Mouse (Mus musculus) CD4-positive, CD25-positive, alpha-beta regulatory T cell, adult 2 months (primary cell): ENCODE data around the gene Gm11639.

Experiments used
- DNase-seq: peaks from one replicate; pipeline ENCODE4 v3.0.0-alpha.2; 2012; ENCODE audit warnings: low read depth, low spot score

Gene Gm11639

DNA sequence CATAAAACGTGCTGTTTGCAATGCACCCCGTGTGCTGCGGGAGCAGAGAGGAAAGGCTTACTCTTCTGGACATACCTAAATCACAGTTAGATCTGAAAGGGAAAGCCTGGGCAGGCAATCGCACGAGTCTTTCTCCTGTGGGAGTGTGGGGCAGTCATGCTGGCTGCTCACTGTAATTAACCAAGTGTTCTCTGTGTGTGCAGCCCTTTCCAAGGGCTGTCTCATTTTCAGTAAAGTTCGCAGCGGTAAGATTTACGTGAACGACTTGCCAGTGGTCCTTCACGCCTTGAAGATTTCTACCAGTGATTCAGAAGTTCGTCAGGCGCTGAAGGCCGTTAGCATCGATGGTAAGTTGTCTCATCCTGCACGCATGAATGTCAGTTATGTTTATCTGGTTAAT lies 18.6 kb downstream of the Gm11639 start:
- no peak for DNase-seq

DNA sequence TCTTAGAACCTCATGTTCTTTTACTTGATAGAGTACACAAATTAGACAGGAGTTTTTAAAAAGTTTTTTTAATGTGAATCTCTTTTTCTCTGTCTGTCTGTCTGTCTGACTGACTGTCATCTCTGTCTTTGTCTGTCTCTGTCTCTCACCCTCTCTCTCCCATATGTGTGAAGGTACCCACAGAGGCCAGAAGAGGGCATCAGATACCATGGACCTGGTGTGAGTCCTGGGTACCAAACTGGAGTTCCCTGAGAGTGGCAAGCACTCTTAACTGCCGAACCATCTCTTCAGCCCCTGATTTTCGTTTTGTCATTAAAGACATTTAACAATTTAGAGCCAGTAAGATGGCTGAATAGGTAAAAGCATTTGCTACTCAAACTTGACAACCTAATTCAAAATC lies 21.6 kb downstream of the Gm11639 start:
- DNase-seq: peak; percentile 34

DNA sequence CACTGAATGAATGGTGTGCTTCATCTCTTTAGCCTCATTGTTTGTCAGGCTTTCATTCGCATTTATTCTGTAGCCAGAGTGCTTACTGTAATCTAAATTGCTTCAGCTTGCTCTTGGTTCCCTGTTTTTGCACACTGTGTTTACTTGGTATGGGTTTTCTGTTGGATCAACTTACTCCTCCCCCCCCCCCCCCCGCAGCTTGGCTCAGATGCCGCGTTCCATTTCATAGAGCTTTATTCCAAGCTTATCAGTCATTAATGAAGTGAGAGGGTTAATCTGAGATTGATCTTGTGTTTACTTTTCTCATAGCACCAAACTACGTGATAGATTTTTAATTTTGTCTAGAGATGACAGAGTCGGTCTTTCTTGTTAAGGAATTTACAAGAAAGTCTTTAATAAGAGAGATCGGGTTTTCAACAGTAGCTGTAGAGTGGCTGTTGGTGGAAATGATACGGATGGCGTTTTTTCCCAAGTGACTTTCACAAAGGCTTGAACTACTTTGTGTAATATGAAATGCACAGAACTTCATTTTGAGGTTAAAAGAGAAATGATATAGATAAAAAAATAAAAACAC lies 59.6 kb downstream of the Gm11639 start:
- DNase-seq: no peak

DNA sequence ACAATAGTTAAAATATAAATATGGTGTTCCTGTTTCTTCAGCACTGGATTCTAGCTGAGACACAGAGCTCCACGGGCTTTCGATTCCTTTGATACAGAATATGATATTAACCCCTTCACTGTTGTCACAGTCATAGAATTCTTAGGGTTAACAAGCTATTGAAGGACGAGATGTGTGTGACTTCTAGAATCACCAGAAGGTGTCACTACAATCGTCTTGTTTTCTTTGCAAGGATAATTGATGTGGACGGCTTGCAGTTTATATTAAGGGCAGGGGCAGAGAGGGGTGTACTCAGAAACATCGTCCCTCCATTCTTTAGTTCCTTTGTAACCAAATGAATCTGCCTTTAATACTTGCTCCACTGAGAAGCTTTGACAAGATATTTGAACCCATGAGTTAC lies 80.3 kb downstream of the Gm11639 start:
- DNase-seq: no peak

DNA sequence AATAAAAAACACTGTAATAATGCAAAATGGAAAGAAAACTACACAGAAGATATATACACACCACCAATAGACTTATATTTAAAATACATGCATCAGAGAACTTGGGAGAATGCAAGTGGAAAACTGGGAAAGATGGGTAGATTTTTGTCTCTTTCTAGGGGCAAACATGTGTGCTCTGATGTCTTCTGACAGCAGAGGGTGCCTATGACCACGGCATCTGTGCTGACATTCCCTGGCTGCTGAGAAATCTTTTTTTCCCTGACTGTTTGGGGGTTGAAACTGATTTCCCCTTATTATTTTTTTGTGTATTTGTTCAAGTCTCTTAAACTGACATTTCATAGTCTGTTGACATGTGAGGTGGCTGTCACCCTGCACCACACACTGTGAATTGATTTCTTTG lies 81.6 kb downstream of the Gm11639 start:
- no peak for DNase-seq

DNA sequence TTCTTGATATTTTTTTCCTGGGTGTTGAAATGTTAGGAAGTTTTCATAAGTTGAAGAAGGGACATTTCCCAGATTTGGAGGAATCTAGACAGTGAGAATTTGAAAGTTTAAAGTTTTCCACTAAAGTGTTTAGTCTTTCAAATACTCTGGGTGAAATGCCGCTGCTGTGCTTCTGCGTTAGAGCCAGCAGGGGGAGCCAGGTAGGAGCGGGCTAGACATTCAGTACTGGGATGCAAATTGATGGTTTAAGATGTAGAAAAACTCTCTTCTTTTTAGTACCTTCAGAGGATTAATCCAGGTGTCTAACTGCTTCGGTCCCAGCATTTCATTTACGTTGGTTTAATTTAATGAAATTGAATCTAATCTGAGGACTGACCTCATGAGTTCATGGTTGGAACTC lies 82.6 kb downstream of the Gm11639 start:
- peak; percentile 76 for DNase-seq

DNA sequence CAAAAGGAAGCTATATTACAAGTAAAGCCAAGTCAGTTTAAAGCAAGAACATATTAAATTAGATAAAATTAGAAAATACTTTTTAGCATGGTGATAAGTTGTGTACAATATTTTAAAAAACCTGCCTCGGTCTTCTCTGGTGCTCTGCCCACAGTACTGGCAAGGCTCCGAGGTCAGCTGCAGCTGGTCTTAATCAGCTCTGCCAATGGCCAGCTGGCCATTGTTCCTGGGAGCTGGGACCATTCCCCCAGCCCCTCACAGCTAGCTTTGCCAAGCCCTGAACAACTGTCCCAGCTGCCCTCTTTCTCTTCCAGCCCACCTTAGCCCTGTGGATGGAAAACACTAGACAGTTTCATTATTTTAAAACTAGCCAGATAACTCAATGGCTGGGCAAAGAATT lies 93.3 kb downstream of the Gm11639 start:
- no peak for DNase-seq

DNA sequence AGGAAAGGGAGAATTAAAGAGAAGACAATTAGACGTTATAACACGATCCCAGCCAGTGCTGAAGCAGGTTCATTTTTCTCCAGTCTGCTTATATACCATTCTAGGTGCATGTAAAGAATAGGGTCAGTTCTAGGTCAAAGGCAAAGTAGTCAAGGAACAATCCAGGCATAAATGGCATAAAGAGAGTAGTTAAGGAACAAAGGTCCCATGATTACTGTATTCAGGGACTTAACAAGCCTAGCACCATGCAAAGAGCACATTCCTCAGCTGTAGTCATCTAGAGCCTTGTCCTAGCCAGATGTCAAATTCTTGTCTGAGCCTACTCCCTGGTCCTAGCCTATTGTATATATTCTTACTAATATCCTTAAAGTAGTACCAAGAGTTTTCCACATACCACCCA lies 259.2 kb downstream of the Gm11639 start:
- no peak for DNase-seq

DNA sequence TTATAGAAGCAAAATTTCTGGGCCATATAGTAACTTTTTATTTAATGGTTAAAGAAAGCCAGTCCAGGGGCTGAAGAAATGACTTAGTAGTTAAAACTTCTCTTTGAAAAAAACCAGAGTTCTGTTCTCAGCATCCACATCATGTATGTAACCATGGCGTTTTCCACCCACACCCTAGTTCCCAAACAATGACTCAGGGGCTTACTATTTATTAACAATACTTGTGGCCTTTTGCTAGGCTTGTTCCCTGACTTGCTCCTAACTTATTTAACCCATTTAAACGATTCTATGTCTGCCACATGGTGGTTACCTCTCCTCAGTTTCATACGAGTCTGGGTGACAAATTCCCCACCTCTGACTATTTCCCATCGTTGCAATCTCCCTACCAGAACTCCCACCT lies 266.8 kb downstream of the Gm11639 start:
- DNase-seq: no peak

DNA sequence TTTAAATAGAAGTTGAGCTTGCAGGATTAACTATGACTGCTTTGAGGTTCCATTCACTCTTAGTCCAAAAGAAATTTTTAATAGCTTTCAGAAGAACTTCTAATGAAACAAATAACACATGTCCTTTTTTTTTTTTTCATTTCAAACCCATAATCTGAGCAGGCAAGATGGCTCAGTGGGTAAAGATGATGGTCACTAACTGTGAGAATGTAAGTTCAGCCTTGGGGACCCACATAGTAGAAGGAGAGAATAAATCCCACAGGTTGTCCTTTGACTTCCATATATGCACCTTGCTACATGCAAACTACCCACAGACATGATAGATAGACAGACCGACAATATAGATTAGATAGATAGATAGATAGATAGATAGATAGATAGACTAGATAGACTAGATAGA lies 282.4 kb downstream of the Gm11639 start:
- no peak for DNase-seq

DNA sequence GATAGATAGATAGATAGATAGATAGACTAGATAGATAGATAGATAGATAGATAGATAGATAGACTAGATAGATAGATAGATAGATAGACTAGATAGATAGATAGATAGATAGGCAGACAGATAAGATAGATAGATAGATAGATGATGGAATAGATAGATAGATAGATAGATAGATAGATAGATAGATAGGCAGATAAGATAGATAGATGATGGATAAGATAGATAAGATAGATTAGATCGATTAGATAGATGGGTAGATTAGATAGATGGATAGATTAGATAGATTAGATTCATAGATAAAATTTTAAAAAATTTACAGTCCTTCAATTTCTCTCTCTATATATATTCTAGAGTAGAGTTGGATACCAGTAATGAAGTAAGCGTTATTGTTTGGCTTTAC lies 282.9 kb downstream of the Gm11639 start:
- DNase-seq: no peak

DNA sequence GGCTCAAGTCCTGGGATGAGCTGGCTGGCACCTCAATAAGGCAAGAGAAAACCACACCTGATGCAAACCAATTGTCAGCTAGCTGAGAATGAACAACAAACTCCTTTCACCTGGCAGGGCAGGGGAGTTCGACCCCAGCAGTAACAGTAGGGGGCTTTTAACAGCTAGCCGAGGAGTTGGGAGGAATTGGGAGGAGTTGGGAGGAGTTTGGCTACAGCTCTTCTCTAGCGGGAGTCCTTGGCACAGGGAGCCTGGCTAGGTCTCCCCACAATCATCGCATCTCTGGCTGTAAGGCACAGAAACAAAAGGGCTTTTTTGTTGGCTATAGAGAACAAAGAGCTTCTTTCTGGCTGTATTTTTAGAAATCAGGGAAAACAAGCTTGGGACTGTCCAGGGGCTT lies 285.8 kb downstream of the Gm11639 start:
- no peak for DNase-seq

DNA sequence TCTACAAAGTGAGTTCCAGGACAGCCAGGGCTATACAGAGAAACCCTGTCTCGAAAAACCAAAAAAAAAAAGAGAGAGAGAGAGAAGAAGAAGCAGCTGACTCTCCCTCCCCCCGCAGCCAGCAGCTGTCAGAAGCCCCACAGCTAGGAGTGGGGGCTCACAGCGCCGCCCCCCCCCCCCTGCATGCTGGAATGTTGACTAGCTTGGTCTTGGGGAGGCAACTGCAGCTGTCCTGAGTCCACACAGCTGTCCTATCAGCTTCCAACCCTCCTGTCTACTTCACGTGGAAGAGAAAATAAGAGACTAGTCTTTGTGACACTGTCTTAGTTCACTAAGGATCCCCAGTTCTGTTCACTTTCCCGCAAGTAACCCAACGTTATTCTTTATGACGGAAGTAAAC lies 287.0 kb downstream of the Gm11639 start:
- DNase-seq: no peak

DNA sequence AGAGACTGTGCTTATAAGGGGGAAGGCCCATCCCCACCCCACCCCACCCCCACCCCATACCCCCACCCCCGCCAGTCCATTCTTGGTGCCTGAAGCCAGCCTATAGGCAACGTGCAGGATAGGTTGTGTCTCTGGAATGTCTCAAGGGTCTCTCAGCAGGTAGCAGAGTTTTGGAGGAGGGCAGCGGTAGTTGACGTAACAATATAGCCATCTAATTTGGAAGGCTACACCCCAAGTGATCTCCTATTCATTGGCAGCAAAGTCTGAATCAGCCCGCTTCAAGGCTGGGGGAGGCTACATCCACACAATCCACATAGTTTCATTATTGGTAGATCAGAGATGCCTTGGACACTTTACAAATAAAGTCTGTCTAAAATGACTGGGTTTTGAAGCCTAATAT lies 292.5 kb downstream of the Gm11639 start:
- DNase-seq: no peak

DNA sequence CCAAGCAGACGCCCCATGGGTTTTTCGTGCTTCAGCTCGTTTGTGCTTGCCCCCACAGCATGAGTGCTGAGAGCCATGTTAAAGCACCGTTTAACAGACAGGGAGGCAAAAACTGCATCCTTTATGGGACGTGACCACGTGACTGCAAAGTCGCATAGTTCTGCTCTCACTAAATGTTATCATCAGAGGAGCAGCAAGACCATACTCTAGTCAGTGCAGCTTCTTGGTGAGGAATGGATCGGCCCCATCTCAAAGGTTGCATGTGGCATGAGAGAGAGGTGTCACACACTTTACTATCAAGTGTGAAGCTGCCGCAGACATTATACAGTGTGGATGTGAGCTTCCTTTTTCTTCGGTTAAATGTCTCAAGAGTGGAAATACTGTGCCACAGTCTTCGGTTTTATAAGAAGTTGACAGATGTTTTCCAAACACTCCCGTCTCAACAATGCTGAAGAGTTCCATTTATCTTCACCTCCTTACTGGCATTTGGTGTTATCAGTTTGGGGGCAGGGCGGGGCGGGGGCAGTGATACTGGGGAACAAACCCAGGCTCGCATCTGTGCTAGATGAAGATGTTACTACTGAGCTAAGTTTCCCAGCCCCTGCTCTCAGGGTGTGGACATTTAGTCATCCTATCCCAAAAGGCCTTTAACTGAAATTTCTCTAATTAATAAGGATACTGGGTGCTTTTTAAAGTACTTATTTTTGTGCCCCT lies 296.0 kb downstream of the Gm11639 start:
- DNase-seq: no peak

DNA sequence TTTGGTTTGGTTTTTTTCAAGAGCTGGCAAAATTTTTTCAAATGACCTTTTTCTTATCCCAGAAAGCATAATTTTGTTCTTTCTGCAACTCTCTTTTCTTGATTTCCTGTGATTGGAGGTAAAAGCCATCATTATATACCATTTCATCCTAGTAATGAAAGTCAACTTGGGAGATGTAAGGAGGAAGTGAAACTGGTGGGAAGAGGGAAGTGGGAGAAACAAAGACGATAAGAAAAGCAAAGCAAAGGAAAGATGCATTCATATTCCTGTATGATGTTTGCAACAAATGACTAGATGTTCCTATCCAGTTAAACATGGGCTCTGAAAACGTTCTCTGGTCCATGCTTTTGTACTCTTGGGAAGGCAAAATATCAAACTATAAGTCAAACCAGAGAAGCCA lies 323.7 kb downstream of the Gm11639 start:
- DNase-seq: no peak

DNA sequence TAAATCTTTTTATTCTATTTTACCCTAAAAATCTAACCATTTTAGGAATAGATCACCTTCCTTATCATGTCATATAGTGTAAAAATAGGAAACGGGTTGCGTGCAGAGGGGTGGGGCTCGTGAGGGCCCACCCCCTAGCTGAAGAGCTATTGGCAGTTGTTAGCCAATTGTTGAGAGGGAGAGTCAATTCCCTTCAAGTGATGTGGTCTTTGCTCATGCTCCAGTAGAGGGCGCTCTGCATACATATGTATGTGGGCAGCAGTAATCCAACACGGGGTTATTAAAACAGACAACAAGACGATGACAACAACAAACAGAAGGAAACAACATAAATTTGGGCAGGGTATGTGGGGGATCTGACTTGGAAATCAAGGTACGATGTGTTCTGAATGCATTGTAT lies 335.6 kb downstream of the Gm11639 start:
- peak; percentile 44 for DNase-seq

DNA sequence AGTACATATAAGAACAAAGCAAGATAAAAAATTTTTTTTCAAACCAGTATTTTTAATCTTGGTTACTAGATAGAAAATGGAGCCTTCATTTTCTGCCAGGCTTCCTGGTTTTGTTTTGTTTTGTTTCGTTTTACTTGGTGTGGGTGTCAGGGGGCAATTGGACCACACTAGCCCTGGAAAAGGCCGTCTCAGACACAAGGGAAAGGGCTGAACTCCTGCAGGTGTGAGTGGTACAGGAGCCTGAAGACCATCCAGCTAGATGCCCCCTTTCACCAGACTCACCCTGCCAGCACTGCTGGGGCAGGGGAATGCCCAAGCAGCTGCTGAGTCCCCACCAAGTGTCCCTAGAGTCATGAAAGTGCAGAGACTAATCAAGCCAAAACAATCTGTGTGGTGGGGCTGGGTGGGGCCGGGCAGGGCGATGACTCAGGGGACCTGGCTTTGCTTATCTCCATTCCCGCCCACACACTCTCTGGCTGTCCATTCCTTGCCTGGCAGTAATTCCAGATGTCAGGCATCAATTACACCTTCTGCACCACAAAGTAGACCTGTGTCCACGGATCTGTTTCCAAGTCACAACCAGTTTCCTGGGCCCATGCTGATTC lies 343.3 kb downstream of the Gm11639 start:
- no peak for DNase-seq

DNA sequence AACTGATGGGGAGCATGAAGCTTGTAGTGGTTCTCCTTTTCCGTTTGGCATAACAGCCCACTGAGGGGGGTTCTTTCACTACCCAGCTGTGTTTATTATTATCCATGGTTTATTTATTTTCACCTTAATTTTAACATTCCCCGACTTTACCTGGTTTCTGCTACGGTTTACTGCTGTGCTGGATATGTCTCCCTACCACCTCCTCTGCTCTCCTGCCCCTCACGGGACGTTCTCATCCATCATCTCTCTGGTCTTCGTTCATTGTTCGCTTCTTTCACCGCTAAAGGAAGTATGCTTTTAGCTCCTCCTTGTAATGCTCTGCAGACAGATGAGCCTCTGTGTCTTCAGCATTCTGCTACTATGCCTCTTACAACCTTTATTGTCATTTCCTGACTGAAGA lies 344.0 kb downstream of the Gm11639 start:
- no peak for DNase-seq

DNA sequence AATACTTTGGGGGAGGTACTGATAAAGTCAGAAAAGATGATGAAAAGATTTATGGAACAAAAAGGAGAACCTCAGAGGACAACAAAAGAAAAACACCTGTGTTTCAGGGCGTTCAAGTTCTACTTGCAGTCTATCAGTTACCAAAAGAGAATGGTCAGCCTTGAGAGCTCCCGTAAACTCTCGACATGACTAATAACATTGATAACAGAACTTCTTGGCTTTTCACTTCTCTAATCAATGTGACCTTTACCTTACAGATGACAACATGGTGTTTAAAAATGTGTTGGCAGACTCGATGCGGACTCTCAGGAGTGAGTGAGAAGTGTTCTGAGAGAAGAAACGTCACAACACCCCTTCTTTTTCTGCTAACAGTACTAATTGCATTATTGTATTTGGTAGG lies 344.7 kb downstream of the Gm11639 start:
- DNase-seq: no peak

DNA sequence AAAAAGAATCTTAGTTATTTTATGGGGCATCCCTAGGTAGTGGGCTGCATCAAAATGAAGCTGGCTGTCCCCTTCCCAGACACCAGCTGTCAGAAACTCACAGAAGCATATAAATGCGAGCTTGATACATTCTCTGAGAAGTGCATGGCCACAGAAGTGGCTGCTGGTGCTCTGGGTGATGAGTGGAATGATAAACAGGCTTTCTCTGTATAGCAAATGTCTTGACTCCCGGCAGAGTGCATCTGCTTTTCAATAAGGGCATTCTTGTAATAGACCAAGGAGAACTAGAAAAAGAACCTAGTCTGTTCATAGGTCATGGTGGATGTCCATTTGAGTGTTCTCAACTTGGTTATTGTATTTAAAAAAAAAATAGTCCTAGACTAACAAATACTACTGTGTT lies 345.6 kb downstream of the Gm11639 start:
- DNase-seq: no peak

DNA sequence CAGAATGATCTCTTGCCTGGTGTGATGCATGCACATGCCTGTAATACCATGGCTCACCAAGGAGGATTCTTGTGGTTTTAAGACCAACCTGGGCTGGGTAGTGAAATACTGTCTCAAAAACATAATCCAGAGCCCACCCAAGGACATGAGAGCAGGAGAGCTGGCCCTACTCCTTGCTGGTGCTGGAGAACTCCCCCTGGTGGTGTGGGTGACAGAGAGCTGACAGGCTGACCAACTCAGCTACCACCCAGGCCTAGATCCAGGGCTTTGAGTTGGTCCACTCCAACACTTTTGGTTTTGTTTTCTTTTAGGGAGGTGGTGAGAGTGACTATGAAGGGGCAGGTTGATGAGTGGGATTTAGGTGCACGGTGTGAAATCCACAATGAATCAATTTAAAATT lies 349.6 kb downstream of the Gm11639 start:
- peak; percentile 4 for DNase-seq

DNA sequence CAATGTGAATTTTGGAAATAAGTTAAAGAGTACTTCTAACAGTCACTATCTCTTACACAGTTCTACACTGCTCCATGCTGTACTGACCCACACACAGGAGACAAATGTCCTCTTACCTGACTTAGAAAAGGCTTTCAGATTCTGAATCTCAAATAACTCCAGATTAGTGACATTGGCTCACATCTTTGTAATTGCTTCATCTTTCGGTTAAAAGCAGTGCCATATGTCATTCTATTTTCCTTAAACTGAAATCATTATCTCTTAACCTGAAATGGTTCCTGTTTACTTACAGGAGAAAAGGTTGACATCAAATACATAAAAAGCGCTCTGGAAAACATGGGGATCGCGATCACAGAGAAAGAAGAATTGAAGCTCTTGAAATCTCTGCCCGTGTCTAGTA lies 377.8 kb downstream of the Gm11639 start, which contains the start of gene Efcab3:
TSS of gene Efcab3 (plus strand) at position 301 of the 400 bp plus-strand sequence.
- DNase-seq: no peak
